8 mouse cellular contexts compared by ENCODE assay signal in the genomic region with DNA sequence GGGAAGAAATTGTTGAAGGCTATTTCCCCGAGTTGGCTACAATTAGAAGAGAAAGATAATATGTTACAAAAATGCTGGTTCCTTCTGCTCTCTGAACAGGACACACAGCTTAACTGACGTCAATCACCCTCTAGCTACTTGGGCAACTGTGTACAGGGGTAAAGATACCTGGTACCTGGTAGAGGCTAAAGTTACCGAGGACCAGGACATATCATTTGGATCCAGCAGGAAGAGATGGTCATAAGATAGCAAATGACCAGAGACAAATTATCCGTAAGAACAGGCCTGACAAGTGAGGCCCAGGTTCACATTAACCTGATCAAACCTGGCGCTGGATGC. TPM values are rescaled to one million over a fixed set of nuclear protein-coding genes. Genes with fewer than 3 reads are reported as not detected.
DNase-seq lines count a peak whose midpoint lies in the region; ATAC-seq lines count a peak whose summit lies in the region.

No protein-coding gene starts in this region.

- H3K9me3 ChIP-seq in neural tube, embryonic 11.5 days (ENCODE audit: control insufficient read depth, low read length): no peaks in the 10 kb centered on the region
- no peaks in the 10 kb centered on the region; the same call in 1 of the 2 replicates for H3K9me3 ChIP-seq in forebrain, embryonic 11.5 days (ENCODE audit: control insufficient read depth, low read length)
- H3K9me3 ChIP-seq in limb, embryonic 13.5 days: no peaks in the 10 kb centered on the region; the same call in 1 of the 2 replicates
- H3K9me3 ChIP-seq in stomach, embryonic 14.5 days (ENCODE audit: control insufficient read depth, low read depth, low read length): no peaks in the 10 kb centered on the region

- H3K36me3 ChIP-seq in neural tube, embryonic 11.5 days (ENCODE audit: control insufficient read depth, insufficient read depth, low read length): peaks cover 2% of the 10 kb centered on the region; the same call in 1 of the 2 replicates
- no peaks in the 10 kb centered on the region for H3K36me3 ChIP-seq in forebrain, embryonic 11.5 days (ENCODE audit: control insufficient read depth, insufficient read depth, low read length)
- peaks cover 4% of the 10 kb centered on the region for H3K36me3 ChIP-seq in limb, embryonic 13.5 days
- no peaks in the 10 kb centered on the region for H3K36me3 ChIP-seq in stomach, embryonic 14.5 days (ENCODE audit: control insufficient read depth, insufficient read depth, low read length)

- DNase-seq in neural tube, embryonic 11.5 days (ENCODE audit: low spot score): no peak
- no peak for DNase-seq in neural tube, embryonic 10.5 days (ENCODE audit: extremely low spot score, low spot score)
- DNase-seq in forebrain, embryonic 11.5 days (ENCODE audit: low spot score): no peak
- DNase-seq in retina, embryonic 14.5 days (ENCODE audit: low spot score): no peak
- DNase-seq in cerebellum, adult 18-20 months: no peak

- no peaks in the 10 kb centered on the region for H3K4me1 ChIP-seq in neural tube, embryonic 11.5 days (ENCODE audit: control insufficient read depth, insufficient read depth, low read length)
- no peaks in the 10 kb centered on the region for H3K4me1 ChIP-seq in forebrain, embryonic 11.5 days (replicated peaks; ENCODE audit: control insufficient read depth, insufficient read depth, low read length)
- no peaks in the 10 kb centered on the region for H3K4me1 ChIP-seq in limb, embryonic 13.5 days
- no peaks in the 10 kb centered on the region for H3K4me1 ChIP-seq in stomach, embryonic 14.5 days (ENCODE audit: control insufficient read depth, insufficient read depth, low read length)

- no peaks in the 10 kb centered on the region for H3K27me3 ChIP-seq in neural tube, embryonic 11.5 days (ENCODE audit: control insufficient read depth, insufficient read depth, low read length)
- H3K27me3 ChIP-seq in forebrain, embryonic 11.5 days (ENCODE audit: control insufficient read depth, insufficient read depth, low read length): peaks cover 2% of the 10 kb centered on the region; the same call in 1 of the 2 replicates
- peaks cover 21% of the 10 kb centered on the region for H3K27me3 ChIP-seq in limb, embryonic 13.5 days
- H3K27me3 ChIP-seq in stomach, embryonic 14.5 days (ENCODE audit: control insufficient read depth, insufficient read depth, low read length): no peaks in the 10 kb centered on the region

- H3K27ac ChIP-seq in neural tube, embryonic 11.5 days (ENCODE audit: low read depth, low read length): no peak overlapping the region
- H3K27ac ChIP-seq in forebrain, embryonic 11.5 days (ENCODE audit: low read depth, low read length): no peak overlapping the region
- H3K27ac ChIP-seq in limb, embryonic 13.5 days: no peak overlapping the region
- H3K27ac ChIP-seq in stomach, embryonic 14.5 days (ENCODE audit: low read length): no peak overlapping the region

- WGBS in neural tube, embryonic 11.5 days: 58% methylated on average over 5 of the region's 5 CpGs
- WGBS in forebrain, embryonic 11.5 days: 55% methylated on average over 5 of the region's 5 CpGs
- 55% methylated on average over 5 of the region's 5 CpGs for whole genome bisulfite sequencing in limb, embryonic 13.5 days
- 48% methylated on average over 5 of the region's 5 CpGs for WGBS in stomach, embryonic 14.5 days

- H3K4me2 ChIP-seq in neural tube, embryonic 11.5 days (ENCODE audit: low read depth): peak overlapping the region; percentile 38
- peak overlapping the region; percentile 68; the same call in 1 of the 2 replicates for H3K4me2 ChIP-seq in forebrain, embryonic 11.5 days (ENCODE audit: low read depth, low read length, severe bottlenecking)
- peak overlapping the region; percentile 70 for H3K4me2 ChIP-seq in limb, embryonic 13.5 days (replicated peaks)
- peak overlapping the region; percentile 56 for H3K4me2 ChIP-seq in stomach, embryonic 14.5 days (replicated peaks; ENCODE audit: low read depth, low read length)

- no peak overlapping the region for H3K9ac ChIP-seq in neural tube, embryonic 11.5 days (ENCODE audit: low read length)
- H3K9ac ChIP-seq in forebrain, embryonic 11.5 days (ENCODE audit: low read length): no peak overlapping the region
- H3K9ac ChIP-seq in limb, embryonic 13.5 days: no peak overlapping the region; the same call in 1 of the 2 replicates
- H3K9ac ChIP-seq in stomach, embryonic 14.5 days (replicated peaks; ENCODE audit: low read depth, low read length): no peak overlapping the region

- no peak for ATAC-seq in neural tube, embryonic 11.5 days (ENCODE audit: insufficient read depth, low FRiP score, low TSS enrichment)
- ATAC-seq in forebrain, embryonic 11.5 days (replicated peaks; ENCODE audit: low FRiP score): no peak
- no peak for ATAC-seq in limb, embryonic 13.5 days (ENCODE audit: low FRiP score, low read depth)
- no peak for ATAC-seq in stomach, embryonic 14.5 days (ENCODE audit: insufficient number of reproducible peaks, insufficient read depth, low FRiP score, low read depth)
- ATAC-seq in monocyte, adult 5-6 weeks (replicated peaks; ENCODE audit: insufficient number of reproducible peaks, low FRiP score, low TSS enrichment, poor library complexity, severe bottlenecking): no peak

- H3K4me3 ChIP-seq in neural tube, embryonic 11.5 days (ENCODE audit: low read depth, low read length): peak overlapping the region; percentile 88
- H3K4me3 ChIP-seq in forebrain, embryonic 11.5 days (ENCODE audit: low read depth, low read length): peak overlapping the region; percentile 87
- peak overlapping the region; percentile 89 for H3K4me3 ChIP-seq in limb, embryonic 13.5 days
- H3K4me3 ChIP-seq in stomach, embryonic 14.5 days (ENCODE audit: low read depth, low read length): peak overlapping the region; percentile 85

RNA-seq across cellular contexts. Expression of gene Hacd2, which starts 0.4 kb away (rescaled TPM):
- polyA plus RNA-seq in neural tube, embryonic 11.5 days (2014; fragmentation: Nextera tagmentation; extraction: Ambion mirVana): 25.7 and 29.3 TPM in 2 replicates
- polyA plus RNA-seq in forebrain, embryonic 11.5 days (2014; fragmentation: Nextera tagmentation; extraction: Ambion mirVana): 24.4 and 33.9 TPM in 2 replicates
- 79.2 and 83.5 TPM in 2 replicates for polyA plus RNA-seq in limb, embryonic 13.5 days (2015; fragmentation: Nextera tagmentation; extraction: Ambion mirVana)
- polyA plus RNA-seq in stomach, embryonic 14.5 days (2014; fragmentation: Nextera tagmentation; extraction: Ambion mirVana): 47.6 and 50.3 TPM in 2 replicates
- 5.0 to 12.2 TPM (median 5.9 TPM) in 3 replicates for total RNA-seq in monocyte, adult 5-6 weeks (2017)
